Mouse (Mus musculus) urinary bladder, postnatal 0 days (tissue): Measurements from ENCODE around the gene Spata1. TPM values are rescaled to one million over a fixed set of nuclear protein-coding genes. Genes with fewer than 3 reads are reported as not detected.

Experiments
- polyA plus RNA-seq: library from polyadenylated mRNA; unstranded; fragments of >200 nt; fragmentation: Nextera tagmentation; extraction: Ambion mirVana; gene quantifications from 2 replicates; pipeline ENCODE4 v1.2.1, GENCODE M21; 2015

Spata1 gene
- polyA plus RNA-seq, result 2.0 and 2.3 TPM in 2 replicates

DNA sequence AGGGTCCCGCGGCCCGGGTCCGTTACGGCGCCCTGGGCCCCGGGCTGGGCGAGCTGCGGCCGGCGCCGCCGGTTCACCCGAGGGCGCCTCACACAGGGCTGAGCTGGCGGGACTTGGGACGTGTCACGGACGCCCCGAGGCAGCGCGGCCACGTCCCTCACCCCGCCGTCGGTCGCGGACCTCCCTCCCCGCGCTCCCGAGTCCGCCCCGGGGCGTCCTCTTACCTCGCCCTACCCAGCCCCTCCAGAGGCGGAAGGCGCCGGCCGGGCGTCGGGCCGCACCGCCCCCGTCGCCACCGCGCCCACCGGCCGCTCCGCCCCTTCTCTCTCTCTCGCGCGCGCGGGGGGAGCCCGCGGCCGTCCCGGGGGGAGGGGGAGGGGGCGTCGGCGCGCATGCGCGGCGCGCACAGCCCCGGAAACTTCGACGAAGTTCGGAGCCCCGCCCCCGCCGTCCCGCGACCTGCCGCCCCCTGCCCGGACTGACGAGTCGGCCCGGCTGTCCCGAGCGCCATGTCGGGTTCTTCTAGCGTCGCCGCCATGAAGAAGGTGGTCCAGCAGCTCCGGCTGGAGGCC, at the start of gene Spata1, which contains the start of gene Gng5:
Gene Spata1, minus strand, starts transcription at position 323 of the 572 bp plus-strand sequence.
Gene Gng5, plus strand, starts transcription at position 377 of the 572 bp plus-strand sequence.

GRCm38 (mm10) chr3:146520798-146521651, 21.5 kb upstream of the Spata1 start, which contains the start of gene Rpf1:
TSS of gene Rpf1 (minus strand) at chr3:146521429.

DNA sequence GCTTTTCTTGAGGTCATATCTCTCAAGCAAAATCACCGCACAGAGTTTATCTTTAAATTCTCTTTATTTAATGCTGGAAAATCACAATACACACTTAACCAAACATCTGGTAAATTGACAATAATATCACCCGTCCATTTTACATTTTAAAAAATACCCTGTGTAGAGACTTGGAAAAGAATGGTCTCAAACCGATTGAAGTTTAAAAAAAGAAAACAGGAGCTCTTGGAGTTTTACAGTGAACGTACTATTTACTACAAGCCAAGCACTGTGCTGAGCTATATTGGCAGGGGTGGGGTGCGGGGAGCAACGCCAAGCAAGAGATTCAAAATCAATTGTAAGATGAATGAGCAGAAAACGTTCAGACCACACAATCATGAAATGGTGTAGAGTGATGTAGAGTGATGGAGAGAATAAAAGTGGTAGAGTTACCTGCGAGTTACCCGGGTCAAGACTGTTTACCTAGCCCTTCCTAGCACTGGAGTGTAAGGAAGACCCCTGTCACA, 49.8 kb downstream of the Spata1 start, which contains the start of gene Ctbs:
Gene Ctbs, plus strand, starts transcription at position 51 of the 506 bp plus-strand sequence.

Other genes starting within 250 kb of the Spata1 start
- gene Ssx2ip, start 95.1 kb downstream of the Spata1 start, polyA plus RNA-seq, result 10.5 and 11.6 TPM in 2 replicates
- 10.2 and 10.6 TPM in 2 replicates for gene Ctbs, start 50.0 kb downstream of the Spata1 start, polyA plus RNA-seq
- gene Gng5, start 54 bp upstream of the Spata1 start, polyA plus RNA-seq, result 751 and 758 TPM in 2 replicates
- 25.9 and 27.7 TPM in 2 replicates for gene Rpf1, start 21.7 kb upstream of the Spata1 start, polyA plus RNA-seq
- gene Uox, start 70.7 kb upstream of the Spata1 start, polyA plus RNA-seq, result 0.34 TPM in 1 of 2 replicates, not detected in the other
- gene Dnase2b, start 115.8 kb upstream of the Spata1 start, polyA plus RNA-seq, result not detected in 2 replicates
- gene 4930503B20Rik, start 151.6 kb upstream of the Spata1 start, polyA plus RNA-seq, result not detected in 2 replicates
- 0.14 and 0.25 TPM in 2 replicates for gene Samd13, start 185.8 kb upstream of the Spata1 start, polyA plus RNA-seq